Mouse (Mus musculus): ENCODE data around the gene Tmem132e. TPM values are rescaled to one million over a fixed set of nuclear protein-coding genes. Genes with fewer than 3 reads are reported as not detected.

Tmem132e gene
- not detected in 2 replicates for polyA plus RNA-seq (2015; fragmentation: Nextera tagmentation; extraction: Ambion mirVana)

DNA sequence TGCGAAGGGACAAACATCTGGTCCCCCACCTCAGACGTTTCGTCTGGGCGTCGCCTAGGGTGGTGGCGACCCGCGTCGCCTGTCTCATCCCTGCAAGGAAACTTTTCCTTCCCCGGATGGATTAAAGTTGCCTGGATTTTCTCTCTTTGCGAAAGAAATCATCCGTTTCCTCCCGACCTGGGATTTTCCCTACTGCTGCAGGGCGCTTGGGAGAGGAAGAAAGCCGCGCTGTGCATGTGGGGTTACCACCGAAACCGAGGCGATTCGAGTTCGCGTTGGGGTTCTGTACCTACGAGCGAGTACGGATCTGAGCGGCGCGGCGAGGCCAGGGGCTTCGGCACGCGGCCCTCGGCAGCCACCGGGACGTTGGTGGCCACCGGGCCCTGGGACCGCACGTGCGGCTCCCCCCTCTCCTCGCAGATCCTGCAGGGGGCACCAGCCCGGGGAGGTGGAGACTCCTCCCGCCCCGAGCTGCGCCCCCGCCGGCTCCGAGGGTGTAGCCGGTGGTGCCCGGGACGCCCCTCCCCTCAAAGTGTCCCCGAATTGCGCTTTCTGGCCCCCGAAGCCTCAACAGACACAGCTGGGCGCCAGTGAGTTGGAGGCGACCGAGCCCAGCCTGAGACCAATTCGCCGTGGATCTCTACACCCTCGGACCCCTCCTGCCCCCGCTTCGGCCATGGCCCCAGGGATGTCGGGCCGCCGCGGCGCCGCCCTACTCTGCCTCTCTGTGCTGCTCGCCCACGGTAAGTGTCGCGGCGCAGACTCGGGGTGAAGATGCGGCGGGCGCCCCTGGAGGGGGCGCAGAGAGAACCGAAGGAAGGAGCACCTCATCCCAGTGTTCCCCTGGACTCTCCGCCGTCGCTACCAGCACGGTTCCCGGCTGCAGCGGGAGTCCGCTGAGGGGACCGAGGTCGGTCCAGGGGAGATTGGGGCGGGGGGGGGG, at the start of gene Tmem132e:
Gene Tmem132e, plus strand, starts transcription at position 530 of the 943 bp plus-strand sequence.
- DNase-seq (ENCODE audit: low spot score): no peak

DNA sequence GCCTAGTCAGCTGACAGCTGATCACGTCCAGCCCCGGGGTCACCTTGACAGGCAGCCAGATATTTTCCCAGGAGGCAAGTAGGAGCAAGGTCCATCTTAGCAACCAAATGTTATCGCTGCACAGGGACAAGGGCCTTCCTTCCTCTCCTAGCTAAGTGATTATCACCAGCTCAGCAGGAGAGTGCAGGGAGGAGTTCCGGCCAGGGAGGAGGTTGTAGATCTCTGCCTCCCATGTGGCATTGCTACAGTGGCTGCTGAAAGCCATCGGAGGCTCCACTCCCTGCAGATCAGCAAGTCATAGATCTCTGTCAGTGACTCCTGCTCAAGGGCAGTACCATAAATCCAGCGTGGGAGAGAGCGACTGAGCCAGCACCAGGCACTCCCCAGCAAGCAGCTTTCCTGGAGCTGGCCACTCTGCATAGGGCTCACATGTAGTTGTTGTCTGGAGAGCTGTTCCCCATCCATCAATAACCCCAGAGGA, 48.7 kb upstream of the Tmem132e start:
- no peak for DNase-seq (ENCODE audit: low spot score)

DNA sequence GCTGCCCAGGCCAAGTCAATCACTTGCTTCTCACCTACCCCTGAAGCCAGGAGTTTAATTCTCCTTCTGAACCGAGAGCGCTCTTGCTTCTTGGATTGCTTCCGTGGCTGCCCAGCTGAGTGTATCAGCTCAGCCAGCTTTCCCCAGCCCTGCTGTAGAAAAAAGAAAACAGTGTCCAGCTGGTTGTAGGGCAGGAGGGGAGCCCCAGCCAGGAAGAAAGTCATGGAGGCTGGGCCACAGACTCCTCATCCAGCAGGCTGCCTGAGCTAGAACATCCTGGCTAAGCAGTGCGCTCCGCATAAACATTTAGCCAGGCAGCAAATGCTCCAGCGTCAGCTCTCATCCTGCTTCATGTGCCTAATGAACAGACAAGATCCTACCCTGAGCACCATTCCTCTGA, 48.3 kb upstream of the Tmem132e start:
- no peak for DNase-seq (ENCODE audit: low spot score)

DNA sequence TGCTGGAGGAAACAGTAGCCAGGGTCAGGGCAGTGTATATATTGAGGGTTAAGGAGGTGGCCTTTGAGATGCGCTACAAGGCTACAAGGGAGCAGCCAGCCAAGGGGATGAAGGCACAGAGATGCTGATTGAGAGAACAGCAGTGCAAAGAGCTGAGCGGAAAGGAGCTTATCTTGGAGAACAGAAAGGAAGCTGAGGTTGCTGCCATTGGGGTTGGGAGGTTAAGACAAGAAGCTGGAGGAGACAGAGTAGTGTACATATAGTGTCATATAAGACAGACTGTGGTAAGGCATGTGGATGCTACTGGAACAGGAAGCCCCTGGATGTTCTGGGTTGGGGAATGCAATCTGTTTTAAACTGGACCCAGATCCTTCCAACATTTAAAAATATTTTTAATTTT, 47.8 kb upstream of the Tmem132e start:
- DNase-seq (ENCODE audit: low spot score): no peak

DNA sequence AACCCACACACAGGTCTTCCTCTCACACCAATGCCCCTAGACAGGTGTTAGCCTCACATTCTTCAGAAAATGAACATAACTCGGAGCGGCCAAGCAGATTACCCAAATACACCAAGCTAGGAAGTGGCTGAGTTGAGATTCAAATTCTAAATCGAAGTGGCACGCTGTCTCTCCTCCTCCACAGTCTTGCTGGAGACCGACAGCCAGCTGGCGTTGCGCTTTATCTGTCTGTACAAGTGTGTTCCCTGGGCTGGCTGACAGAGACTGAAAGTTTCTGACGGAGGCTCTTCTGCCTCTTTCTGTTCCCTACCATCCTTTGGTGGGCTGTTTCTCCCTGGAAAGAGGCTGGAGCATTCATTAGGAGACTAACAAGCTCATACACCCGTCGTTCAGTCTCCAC, 37.7 kb upstream of the Tmem132e start:
- DNase-seq (ENCODE audit: low spot score): no peak

DNA sequence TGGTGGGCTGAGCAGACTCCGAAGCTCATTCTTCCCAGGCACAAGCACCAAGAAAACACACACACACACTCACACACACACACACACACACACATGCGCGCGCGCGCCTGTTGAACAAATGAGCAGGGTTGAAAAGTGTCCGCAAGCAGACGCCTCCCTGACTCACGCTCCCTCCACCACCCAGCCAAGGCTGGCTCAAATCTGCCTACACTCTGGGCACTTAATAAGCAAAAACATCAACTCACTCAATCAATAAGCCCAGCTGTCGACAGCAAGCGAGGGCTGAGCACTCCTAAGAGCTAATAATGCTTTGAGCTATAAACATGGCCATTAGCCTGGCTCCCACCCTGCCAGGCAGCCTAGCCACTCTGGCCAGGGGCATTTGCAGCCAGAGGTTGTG, 18.5 kb upstream of the Tmem132e start:
- DNase-seq (ENCODE audit: low spot score): no peak

DNA sequence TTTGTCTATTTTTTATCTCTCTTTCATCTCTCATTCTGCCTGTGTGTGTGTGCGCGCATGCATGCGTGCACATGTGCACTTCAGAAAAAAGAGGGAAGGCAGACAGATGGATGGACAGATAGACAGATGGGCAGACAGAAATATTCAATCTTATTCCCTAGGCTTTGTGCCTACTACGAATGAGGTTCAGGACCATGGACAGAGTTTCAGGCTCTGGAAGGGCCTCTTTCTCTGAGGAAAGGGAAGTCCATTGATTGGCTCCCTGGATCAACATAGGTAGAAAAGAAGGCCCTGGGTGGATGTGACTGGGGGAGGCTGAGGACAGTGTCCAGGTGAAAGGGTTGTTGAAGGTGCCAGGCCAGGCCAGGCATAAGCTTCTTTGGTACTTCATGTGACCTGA, 17.1 kb upstream of the Tmem132e start:
- DNase-seq (ENCODE audit: low spot score): no peak

DNA sequence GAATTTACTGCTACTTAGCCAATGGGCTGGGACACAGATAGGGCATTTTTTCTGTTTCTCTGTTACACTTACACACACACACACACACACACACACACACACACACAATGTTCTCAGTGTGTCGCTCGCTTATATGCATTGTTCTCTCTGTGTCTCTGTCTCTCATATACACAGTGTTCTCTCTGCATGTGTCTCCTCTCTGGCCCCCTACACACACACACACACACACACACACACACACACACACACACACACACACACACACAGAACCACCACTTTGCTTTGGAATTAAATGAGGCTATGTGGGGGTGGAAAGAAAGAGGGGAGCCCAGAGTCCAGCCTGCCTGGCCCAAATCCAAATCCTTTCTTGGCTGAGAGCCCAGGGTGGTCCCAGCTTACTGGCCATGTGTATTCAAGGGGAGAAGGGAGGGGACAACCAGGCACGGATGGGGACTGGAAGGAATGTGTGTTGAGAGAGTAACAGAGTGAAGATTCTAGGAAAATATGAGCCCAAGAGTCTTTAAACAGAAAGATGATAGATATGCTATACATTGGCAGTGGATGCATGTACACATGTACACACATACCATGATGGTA, 8.0 kb upstream of the Tmem132e start:
- DNase-seq (ENCODE audit: low spot score): no peak

DNA sequence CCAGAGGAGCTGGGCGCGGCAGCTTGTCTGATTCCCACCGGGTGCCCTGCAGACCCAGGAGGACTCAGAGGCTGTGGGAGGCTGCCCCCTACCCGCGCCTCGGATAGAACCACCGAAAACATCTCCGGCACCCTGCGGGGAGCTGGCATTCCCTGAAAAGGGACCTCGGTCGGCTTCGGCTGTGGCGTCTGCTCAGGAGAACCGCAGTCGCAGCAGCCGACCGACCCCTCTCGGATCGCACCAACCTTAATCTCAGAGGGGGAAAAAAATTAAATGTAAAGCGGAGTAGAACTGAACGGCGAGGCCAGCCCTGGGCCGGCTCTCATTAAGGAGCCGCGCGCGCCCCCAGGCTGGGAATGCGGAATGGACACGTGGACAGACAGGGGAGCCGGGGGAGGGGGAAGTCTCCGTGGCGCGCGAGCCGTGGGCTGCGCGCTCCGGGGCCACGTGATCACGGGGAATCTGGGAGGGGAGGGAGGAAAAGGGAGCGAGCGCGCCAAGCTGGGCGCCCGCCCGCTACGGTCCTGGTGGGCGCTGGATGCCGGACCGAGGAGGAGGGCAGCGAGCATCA, 1.6 kb upstream of the Tmem132e start:
- DNase-seq (ENCODE audit: low spot score): no peak

DNA sequence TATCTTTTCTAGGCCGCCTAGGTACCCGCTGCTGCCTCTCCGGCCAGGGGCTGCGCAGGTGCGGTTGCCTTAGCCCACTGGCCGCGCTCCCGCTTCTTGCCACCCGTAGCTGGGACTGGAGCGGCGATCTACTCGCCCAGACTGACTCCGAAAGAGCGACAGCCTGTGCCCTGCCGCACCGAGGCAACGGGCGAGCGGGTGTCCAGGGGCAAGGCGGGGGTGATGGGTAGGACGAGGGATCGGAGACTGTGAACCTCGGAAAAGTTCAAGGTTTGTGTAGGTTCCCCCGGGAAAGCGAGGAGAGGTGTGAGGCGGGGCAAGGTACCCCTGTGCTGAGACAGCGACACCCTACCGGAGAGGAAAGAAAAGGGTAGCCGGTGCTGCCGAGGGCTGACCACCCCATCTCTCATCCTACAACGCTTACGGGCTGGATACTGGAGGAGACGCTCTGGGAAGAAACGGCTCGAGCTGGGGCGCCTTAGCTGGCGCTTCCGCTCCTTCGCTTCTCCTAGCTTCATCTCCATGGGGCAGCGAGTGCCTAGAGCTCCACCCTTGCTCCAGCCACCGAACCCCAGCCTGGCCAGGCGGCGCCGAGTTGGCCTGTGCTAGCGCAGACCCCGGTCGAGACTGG, 874 bp upstream of the Tmem132e start:
- DNase-seq (ENCODE audit: low spot score): no peak

DNA sequence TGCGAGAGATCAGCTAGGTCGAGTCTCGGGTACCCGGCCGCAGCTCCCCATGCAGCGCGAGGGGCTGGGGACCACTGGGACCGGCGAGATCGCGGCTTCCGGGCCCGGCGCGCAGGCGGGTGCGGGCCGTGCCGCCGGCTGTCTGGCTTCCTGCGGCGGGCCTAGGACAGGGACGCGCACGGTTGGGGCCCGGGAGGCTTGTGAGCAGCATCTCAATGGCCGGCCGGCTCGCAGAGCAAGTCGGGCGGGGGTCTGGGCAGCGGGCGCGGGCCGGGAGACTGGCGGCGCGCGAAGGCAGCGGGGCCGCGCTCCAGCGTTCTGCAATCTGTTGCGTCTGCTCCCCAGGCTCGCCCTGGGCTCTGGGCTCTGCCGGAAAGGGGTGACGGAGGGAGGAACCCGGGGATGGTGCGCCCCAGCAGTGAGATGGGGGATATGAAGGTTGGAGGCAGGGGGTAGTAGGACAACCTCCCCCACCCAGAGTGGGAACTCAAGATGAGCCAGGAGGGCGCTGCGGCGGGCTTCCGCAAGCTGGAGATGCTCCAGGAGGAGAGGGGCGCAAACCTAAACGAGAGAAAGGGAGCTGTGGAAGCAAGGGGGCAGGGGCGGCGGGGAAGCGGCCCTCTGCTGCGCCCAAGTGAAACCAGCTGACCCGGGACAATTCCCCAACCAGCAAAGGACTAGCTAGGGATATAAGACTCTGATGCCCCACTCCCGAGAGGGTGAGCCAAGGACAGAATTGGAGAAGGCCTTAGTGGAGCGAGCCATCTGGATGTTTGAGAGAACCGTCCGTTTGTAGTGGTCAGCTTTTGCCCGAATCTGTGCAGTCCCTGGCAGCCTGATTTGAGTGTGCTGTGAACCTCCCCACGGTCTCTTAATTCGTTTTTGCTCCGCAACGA, 944 bp downstream of the Tmem132e start:
- DNase-seq (ENCODE audit: low spot score): no peak

DNA sequence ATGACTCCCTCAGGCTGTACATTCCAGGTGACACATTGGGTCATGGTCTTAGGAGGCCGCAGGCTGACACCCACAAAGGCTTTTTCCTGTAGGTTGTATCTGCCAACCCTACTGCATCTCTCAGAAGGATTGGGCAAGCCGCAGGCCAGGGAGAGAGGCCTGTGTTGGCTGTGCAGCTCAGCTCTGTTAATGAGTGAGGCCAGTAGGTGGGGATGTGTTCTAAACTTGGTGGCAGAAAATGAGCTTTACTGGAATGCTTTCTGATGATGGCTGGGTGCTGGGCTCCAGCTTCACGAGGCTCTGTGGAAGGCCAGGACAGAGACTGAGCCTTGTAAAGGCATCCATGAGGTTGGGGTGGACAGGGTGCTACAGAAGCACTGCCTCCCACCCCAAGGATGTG, 3.6 kb downstream of the Tmem132e start:
- DNase-seq (ENCODE audit: low spot score): no peak

DNA sequence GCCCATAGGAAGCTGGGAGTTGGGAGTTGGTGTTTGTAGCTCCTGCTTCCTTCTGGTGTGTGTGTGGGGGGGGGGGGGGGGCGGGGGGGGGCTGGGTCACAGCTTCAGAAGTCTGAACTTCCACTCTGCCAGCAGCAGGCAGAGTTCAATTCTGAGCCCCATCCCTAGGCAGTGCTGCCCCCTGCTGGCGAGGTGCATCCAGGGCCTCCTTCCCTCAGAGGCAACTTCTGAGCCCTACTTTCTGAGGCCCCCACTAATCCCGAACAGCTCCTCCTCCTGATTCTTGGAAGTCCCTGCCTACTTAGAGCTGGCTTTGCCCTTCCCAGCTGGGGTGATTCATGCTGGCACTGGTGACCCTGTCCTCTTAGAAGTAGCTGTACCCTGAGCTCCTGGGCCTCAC, 10.9 kb downstream of the Tmem132e start:
- no peak for DNase-seq (ENCODE audit: low spot score)

DNA sequence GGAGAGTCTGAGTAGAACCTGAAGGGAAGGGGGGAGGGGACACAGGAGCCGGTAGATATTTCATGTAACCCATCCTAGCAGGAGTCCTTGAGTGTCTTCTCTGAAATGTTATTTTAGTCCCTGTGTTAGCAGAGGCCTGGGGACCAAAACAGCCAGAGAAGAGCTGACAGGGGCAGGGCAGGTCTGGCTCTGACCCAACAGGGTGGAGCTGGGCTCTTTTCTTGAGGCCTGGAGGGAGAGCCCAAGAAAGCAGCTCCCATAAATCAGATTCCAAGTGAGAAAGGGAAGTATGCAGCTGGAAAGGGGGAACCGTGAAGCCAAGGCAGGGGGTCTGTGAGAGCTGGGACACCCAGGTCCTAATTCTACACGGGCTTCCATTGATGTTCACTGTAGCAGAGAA, 16.9 kb downstream of the Tmem132e start:
- no peak for DNase-seq (ENCODE audit: low spot score)

DNA sequence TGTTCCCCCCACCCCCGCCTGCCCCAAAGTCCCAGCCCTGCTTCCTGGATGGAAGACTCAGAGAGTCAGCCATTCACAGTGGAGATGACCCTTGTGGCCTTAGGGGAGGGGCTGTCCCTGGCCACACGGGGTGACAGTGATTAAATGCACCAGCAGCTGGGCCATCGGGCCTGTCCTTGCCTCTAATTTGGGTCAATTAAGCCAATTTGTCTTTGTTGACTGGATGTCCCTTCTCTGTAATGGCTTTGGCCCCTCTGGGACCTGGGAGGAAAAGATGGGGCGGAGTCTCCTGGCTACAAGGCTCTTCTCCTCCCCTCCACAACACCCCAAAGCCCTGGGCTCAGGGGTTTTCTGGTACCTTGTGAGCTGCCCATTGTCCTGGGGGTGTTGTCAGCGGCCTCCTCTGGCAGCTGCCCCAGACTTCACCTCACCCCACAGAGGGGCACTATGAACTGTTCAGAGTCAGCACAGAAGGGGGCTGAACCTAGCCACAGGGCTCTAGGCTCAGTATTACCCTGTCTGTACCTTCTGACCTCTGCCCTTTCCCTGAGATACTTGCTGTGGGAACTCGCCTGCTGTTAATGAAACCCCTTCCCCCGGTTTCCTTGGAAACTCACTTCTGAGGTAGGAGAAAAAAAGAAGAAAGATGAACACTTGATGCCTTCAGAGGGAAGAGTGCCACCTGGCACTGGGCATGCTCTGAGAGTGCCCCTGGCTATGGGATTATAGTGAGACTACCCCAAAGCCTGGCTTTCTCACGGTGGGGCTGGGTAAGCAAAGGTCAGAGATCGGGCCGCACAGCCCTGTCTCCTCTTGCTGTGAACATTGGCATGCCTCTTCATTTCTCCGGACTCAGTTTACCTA, 17.9 kb downstream of the Tmem132e start:
- DNase-seq (ENCODE audit: low spot score): no peak

DNA sequence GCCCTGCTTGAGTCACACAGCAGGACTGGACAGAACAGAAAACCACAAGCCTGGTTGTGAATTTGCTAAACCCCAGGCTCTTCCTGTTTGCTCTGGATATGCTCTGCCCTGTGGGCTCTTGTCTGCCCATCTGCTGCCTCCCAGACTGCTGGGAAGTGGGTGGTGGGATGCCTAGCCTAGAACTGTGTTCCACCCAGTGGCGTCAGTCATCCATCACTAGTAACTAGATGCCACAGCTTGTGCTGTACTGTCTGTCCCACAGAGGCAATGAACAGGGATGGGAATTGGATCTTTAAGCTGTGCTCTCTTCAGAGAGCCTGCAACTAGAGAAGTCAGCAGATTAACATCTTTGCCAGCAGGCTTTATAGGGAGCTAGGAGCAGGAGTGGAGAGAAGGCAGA, 23.8 kb downstream of the Tmem132e start:
- DNase-seq (ENCODE audit: low spot score): no peak

DNA sequence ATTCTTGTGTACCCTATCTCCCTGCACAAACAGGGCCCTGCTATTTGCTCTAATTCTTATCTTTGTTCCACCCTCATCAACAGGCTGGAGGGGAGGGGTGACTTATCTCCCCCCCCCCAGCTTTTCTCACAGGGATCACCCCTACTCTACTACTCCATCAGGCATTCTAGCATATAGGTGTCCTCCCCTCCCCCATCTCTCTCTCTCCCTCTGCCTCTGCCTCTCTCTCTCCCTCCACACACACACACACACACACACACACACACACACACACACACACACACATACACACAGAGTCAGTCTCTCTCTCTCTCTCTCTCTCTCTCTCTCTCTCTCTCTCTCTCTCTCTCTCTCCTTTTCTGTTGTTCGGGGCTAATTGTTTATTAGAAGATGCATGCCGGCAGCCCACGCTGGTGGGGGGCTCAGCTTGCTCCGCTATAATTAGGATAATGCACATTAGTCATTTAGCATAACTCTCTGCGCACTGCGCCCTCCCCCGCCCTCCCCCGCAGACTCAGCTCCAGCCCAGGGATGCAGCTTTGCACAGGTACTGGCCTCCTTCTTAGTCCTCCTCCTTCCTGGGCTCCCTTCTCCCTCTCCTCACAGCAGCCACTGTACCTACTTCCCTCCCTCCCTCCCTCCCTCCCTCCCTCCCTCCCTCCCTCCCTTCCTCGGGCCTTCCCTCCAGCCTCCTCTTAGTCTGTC, 29.8 kb downstream of the Tmem132e start:
- DNase-seq (ENCODE audit: low spot score): no peak

DNA sequence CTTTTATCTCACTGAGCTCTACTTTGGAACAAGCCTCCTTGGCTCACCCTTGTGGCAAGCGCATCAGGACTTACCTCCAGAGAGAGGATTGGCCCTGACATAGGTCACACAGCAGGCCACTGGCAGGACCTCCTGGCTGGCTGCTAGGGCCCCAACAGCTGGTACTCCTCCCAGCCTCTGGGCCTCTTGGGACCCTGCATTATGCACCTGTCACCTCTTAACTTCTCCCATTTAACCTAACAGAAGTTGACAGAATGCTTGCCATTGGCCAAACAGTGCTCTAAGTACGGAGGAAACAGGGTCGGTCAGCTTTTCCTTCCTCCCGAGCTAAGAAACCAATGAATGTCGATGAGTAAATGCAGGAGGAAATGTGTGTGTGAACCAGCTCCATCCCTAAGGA, 33.2 kb downstream of the Tmem132e start:
- DNase-seq (ENCODE audit: low spot score): no peak

DNA sequence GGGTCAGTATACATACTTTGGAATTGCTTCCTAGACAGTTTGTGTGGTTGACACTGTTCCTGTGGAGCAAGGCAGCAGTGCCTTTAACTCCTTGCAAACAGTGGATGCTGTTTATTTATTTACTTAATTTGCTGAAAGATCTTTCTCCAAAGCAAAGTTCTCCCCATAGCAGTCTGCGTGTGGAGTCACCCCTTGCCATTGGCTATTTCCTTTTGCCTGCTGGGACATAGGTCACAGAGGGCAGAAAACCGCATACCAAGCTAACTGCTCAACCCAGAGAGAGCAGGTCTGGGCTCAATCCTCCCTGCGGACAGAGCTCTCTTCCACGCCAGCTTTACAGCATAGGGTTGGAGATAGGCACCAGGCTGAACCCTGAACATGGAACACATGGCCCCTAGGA, 34.8 kb downstream of the Tmem132e start:
- no peak for DNase-seq (ENCODE audit: low spot score)
